Mouse (Mus musculus): ENCODE results near the gene Gm49510. TPM values are rescaled to one million over a fixed set of nuclear protein-coding genes. Genes with fewer than 3 reads are reported as not detected.

The Gm49510 gene
- under 1 TPM in 1 of 2 experiments, not detected in 1; 0.49 TPM for total RNA-seq (2023)

GRCm38 (mm10) chr15:78899409-78899739, at the start of gene Gm49510:
Gene Gm49510, plus strand, starts transcription at chr15:78899667.

GRCm38 (mm10) chr15:78855303-78855965, 44.0 kb upstream of the Gm49510 start, which contains the start of gene Lgals2:
Gene Lgals2, minus strand, starts transcription at chr15:78855529.

GRCm38 (mm10) chr15:78876991-78877809, 22.3 kb upstream of the Gm49510 start, which contains the start of gene Gga1:
Gene Gga1, plus strand, starts transcription at chr15:78877190.

GRCm38 (mm10) chr15:78899740-78900584, 495 bp downstream of the Gm49510 start, which contains the start of gene Sh3bp1:
Gene Sh3bp1, plus strand, starts transcription at chr15:78899768.

GRCm38 (mm10) chr15:78913632-78914090, 14.2 kb downstream of the Gm49510 start, which contains the start of gene Pdxp:
Gene Pdxp, plus strand, starts transcription at chr15:78913919.

GRCm38 (mm10) chr15:78926021-78926919, 26.8 kb downstream of the Gm49510 start, which contains the start of gene Lgals1:
Gene Lgals1, plus strand, starts transcription at chr15:78926725.

GRCm38 (mm10) chr15:78934784-78935320, 35.4 kb downstream of the Gm49510 start, which contains the start of gene Nol12:
Gene Nol12, plus strand, starts transcription at chr15:78934933.

GRCm38 (mm10) chr15:78947657-78948056, 48.2 kb downstream of the Gm49510 start, which contains the start of gene Triobp:
Gene Triobp, plus strand, starts transcription at chr15:78947724.

Other genes starting within 250 kb of the Gm49510 start
- not detected for gene Elfn2, start 180.9 kb upstream of the Gm49510 start, total RNA-seq (2023)
- 10 to 100 TPM; 51.2 to 57.9 TPM for gene Mfng, start 126.2 kb upstream of the Gm49510 start, total RNA-seq (2023)
- 10 to 100 TPM; 14.9 to 15.0 TPM for gene Card10, start 96.6 kb upstream of the Gm49510 start, total RNA-seq (2023)
- not detected for gene Cdc42ep1, start 57.0 kb upstream of the Gm49510 start, total RNA-seq (2023)
- not detected for gene Lgals2, start 44.1 kb upstream of the Gm49510 start, total RNA-seq (2023)
- gene Gga1, start 22.5 kb upstream of the Gm49510 start, total RNA-seq (2023): 100 to 1,000 TPM; 103 TPM
- gene Sh3bp1, start 101 bp downstream of the Gm49510 start, total RNA-seq (2023): 100 to 1,000 TPM; 271 to 290 TPM
- 1 to 10 TPM; 2.1 to 2.8 TPM for gene Pdxp, start 14.3 kb downstream of the Gm49510 start, total RNA-seq (2023)
- 100 to 1,000 TPM; 166 to 215 TPM for gene Lgals1, start 27.1 kb downstream of the Gm49510 start, total RNA-seq (2023)
- gene Nol12, start 35.3 kb downstream of the Gm49510 start, total RNA-seq (2023): 10 to 100 TPM; 27.1 to 27.5 TPM
- 10 to 100 TPM; 47.8 to 54.4 TPM for gene Triobp, start 48.1 kb downstream of the Gm49510 start, total RNA-seq (2023)
- 10 to 100 TPM; 41.2 to 48.2 TPM for gene H1f0, start 128.8 kb downstream of the Gm49510 start, total RNA-seq (2023)
- not detected for gene Galr3, start 142.2 kb downstream of the Gm49510 start, total RNA-seq (2023)
- 10 to 100 TPM; 14.7 to 17.8 TPM for gene Ankrd54, start 163.2 kb downstream of the Gm49510 start, total RNA-seq (2023)
- 10 to 100 TPM; 90.7 to 95.1 TPM for gene Eif3l, start 175.5 kb downstream of the Gm49510 start, total RNA-seq (2023)
- gene Micall1, start 209.2 kb downstream of the Gm49510 start, total RNA-seq (2023): 10 to 100 TPM; 13.9 to 16.0 TPM
- gene Polr2f, start 241.3 kb downstream of the Gm49510 start, total RNA-seq (2023): 10 to 100 TPM; 49.3 to 59.7 TPM
- gene 1700088E04Rik, start 241.6 kb downstream of the Gm49510 start, total RNA-seq (2023): under 1 TPM in 1 of 2 experiments, not detected in 1; 0.42 TPM

All from monocyte, adult 59 days (primary cell).